14 mouse cellular contexts compared by ENCODE assay signal in the genomic region with DNA sequence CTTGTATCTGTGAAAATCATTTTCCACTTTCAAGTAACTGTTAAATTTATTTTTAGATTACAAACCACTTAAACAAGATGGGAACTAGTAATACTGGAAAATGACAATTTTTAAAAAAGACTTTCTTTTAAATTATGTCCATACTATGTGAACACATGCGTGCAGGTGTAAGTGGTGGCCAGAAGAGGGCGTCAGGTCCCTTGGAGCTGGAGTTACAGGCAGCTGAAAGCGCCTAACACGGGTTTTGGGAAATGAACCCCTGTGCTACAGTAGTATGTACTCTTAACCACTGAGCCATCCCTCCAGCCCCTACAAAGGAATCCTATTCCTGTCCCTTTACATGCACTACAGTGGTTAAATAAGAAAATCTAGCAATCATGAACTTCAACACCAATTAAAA. TPM values are rescaled to one million over a fixed set of nuclear protein-coding genes. Genes with fewer than 3 reads are reported as not detected.
DNase-seq lines count a peak whose midpoint lies in the region; ATAC-seq and TF ChIP-seq lines count a peak whose summit lies in the region.
"Had no signal": no experiment of that assay in that cellular context is flagged by ENCODE, and none has a peak within 500 bp of the region (broad histone marks: within the 10 kb centered on the region; RNA-seq: fewer than 3 reads in every experiment).

No protein-coding gene starts in this region.

- TF ChIP-seq EP300 in CH12.LX (IDR thresholded peaks at IDR 0.05; ENCODE audit: low read length), result no peak

- in situ Hi-C loops in CH12.LX (cut with MboI; ENCODE audit: low pct_ligation_motif_present, low pct_unique_long_range_greater_than_20kb, low sequenced_read_pairs), result no loop called here

- H3K27me3 ChIP-seq in forebrain, postnatal 0 days (ENCODE audit: insufficient read depth, low read length), result no peaks in the 10 kb centered on the region
- H3K27me3 ChIP-seq in forebrain, embryonic 12.5 days, result no peaks in the 10 kb centered on the region
- no peaks in the 10 kb centered on the region for H3K27me3 ChIP-seq in liver, adult 2 months (ENCODE audit: control insufficient read depth, insufficient read depth, low read length)
- H3K27me3 ChIP-seq in liver, embryonic 12.5 days (replicated peaks), result no peaks in the 10 kb centered on the region; the same call in 1 of the 2 replicates
- no peaks in the 10 kb centered on the region for H3K27me3 ChIP-seq in CH12.LX (replicated peaks)
- H3K27me3 ChIP-seq: lung, embryonic 15.5 days; midbrain, embryonic 13.5 days had no signal

- H3K9me3 ChIP-seq in forebrain, postnatal 0 days (ENCODE audit: low read length), result no peaks in the 10 kb centered on the region
- no peaks in the 10 kb centered on the region for H3K9me3 ChIP-seq in forebrain, embryonic 12.5 days
- H3K9me3 ChIP-seq in liver, embryonic 12.5 days (replicated peaks), result no peaks in the 10 kb centered on the region
- no peaks in the 10 kb centered on the region for H3K9me3 ChIP-seq in CH12.LX (replicated peaks; ENCODE audit: low read length)
- H3K9me3 ChIP-seq: lung, embryonic 15.5 days; midbrain, embryonic 13.5 days had no signal

- H3K9ac ChIP-seq in forebrain, postnatal 0 days, result no peak overlapping the region
- H3K9ac ChIP-seq in forebrain, embryonic 12.5 days, result no peak overlapping the region
- H3K9ac ChIP-seq in liver, adult 2 months (ENCODE audit: low read depth, low read length), result no peak overlapping the region
- no peak overlapping the region for H3K9ac ChIP-seq in liver, embryonic 12.5 days
- H3K9ac ChIP-seq in CH12.LX (ENCODE audit: insufficient read depth, low read depth), result no peak overlapping the region
- H3K9ac ChIP-seq: lung, embryonic 15.5 days; midbrain, embryonic 13.5 days had no signal

- no peak for ATAC-seq in forebrain, postnatal 0 days
- no peak for ATAC-seq in forebrain, embryonic 12.5 days (ENCODE audit: low FRiP score)
- no peak for ATAC-seq in liver, embryonic 12.5 days
- ATAC-seq: intestine, embryonic 16.5 days; midbrain, embryonic 13.5 days had no signal

- H3K4me2 ChIP-seq in forebrain, postnatal 0 days (ENCODE audit: low read depth), result no peak overlapping the region
- H3K4me2 ChIP-seq in forebrain, embryonic 12.5 days, result no peak overlapping the region
- no peak overlapping the region for H3K4me2 ChIP-seq in liver, embryonic 12.5 days
- no peak overlapping the region for H3K4me2 ChIP-seq in CH12.LX (ENCODE audit: insufficient read depth, low read depth, poor library complexity, severe bottlenecking)
- H3K4me2 ChIP-seq: heart, embryonic 11.5 days; lung, embryonic 15.5 days; midbrain, embryonic 13.5 days had no signal

- peak; percentile 41 for TF ChIP-seq RAD21 in CH12.LX (IDR thresholded peaks at IDR 0.05; ENCODE audit: low read depth, low read length)

- H3K27ac ChIP-seq in forebrain, postnatal 0 days (ENCODE audit: low read depth, low read length), result no peak overlapping the region
- H3K27ac ChIP-seq in forebrain, embryonic 12.5 days, result no peak overlapping the region
- no peak overlapping the region for H3K27ac ChIP-seq in liver, adult 2 months (replicated peaks; ENCODE audit: insufficient read depth, low read depth, low read length)
- H3K27ac ChIP-seq in liver, embryonic 12.5 days, result no peak overlapping the region
- no peak overlapping the region for H3K27ac ChIP-seq in CH12.LX (ENCODE audit: insufficient read depth, low read depth)
- H3K27ac ChIP-seq in bone marrow, adult 2 months (ENCODE audit: control insufficient read depth, insufficient read depth, low read depth, low read length, poor library complexity), result no peak overlapping the region
- H3K27ac ChIP-seq: lung, embryonic 15.5 days; midbrain, embryonic 13.5 days had no signal

- peaks cover 68% of the 10 kb centered on the region for H3K36me3 ChIP-seq in forebrain, postnatal 0 days (ENCODE audit: insufficient read depth)
- H3K36me3 ChIP-seq in forebrain, embryonic 12.5 days (replicated peaks), result peaks cover 83% of the 10 kb centered on the region
- H3K36me3 ChIP-seq in liver, adult 2 months (ENCODE audit: control insufficient read depth, insufficient read depth, low read length), result no peaks in the 10 kb centered on the region
- no peaks in the 10 kb centered on the region for H3K36me3 ChIP-seq in liver, embryonic 12.5 days
- no peaks in the 10 kb centered on the region for H3K36me3 ChIP-seq in CH12.LX (replicated peaks in 1 of 2; ENCODE audit: control insufficient read depth in 1 of 2, insufficient read depth in 1 of 2, low read length in 1 of 2)
- H3K36me3 ChIP-seq: lung, embryonic 15.5 days had no signal

- WGBS in forebrain, postnatal 0 days, result 70% methylated on average over 4 of the region's 4 CpGs
- WGBS in forebrain, embryonic 12.5 days, result 75% methylated on average over 4 of the region's 4 CpGs
- WGBS in liver, adult 2 months, result 68% methylated on average over 4 of the region's 4 CpGs
- 53% methylated on average over 4 of the region's 4 CpGs for WGBS in liver, embryonic 12.5 days (ENCODE audit: insufficient replicate concordance)
- WGBS in bone marrow, adult 2 months, result 72% methylated on average over 4 of the region's 4 CpGs

- no peaks in the 10 kb centered on the region for H3K4me1 ChIP-seq in forebrain, postnatal 0 days (ENCODE audit: insufficient read depth)
- no peaks in the 10 kb centered on the region for H3K4me1 ChIP-seq in forebrain, embryonic 12.5 days
- no peaks in the 10 kb centered on the region for H3K4me1 ChIP-seq in liver, adult 2 months (ENCODE audit: control insufficient read depth, insufficient read depth, low read length)
- no peaks in the 10 kb centered on the region for H3K4me1 ChIP-seq in liver, embryonic 12.5 days
- H3K4me1 ChIP-seq in CH12.LX (ENCODE audit: control insufficient read depth in 1 of 2, insufficient read depth in 2 of 2), result peaks cover 2 to 16% of the 10 kb centered on the region in 2 experiments; a peak in 3 of 4 replicates
- H3K4me1 ChIP-seq in bone marrow, adult 2 months (ENCODE audit: control insufficient read depth, insufficient read depth, low read length), result no peaks in the 10 kb centered on the region; the same call in 1 of the 2 replicates
- H3K4me1 ChIP-seq: lung, embryonic 15.5 days; midbrain, embryonic 13.5 days had no signal

- dilution Hi-C loops in CH12.LX (cut with MboI; ENCODE audit: extremely low pct_ligation_motif_present, extremely low pct_unique_long_range_greater_than_20kb, low sequenced_read_pairs), result no loop called here

- no peaks in the 10 kb centered on the region for H3K79me2 ChIP-seq in liver, adult 2 months (ENCODE audit: control insufficient read depth, insufficient read depth, low read length)
- no peaks in the 10 kb centered on the region for H3K79me2 ChIP-seq in CH12.LX (replicated peaks; ENCODE audit: control insufficient read depth, extremely low read depth, insufficient read depth, poor library complexity, severe bottlenecking)

- H3K4me3 ChIP-seq in forebrain, postnatal 0 days (ENCODE audit: low read depth, low read length), result no peak overlapping the region
- H3K4me3 ChIP-seq in forebrain, embryonic 12.5 days (replicated peaks), result no peak overlapping the region
- no peak overlapping the region for H3K4me3 ChIP-seq in liver, adult 2 months (ENCODE audit: insufficient read depth, low read depth, low read length)
- H3K4me3 ChIP-seq in liver, embryonic 12.5 days, result no peak overlapping the region
- no peak overlapping the region for H3K4me3 ChIP-seq in CH12.LX (replicated peaks in 1 of 3; ENCODE audit: low read depth in 2 of 3, low read length in 2 of 3, poor library complexity in 1 of 3)
- H3K4me3 ChIP-seq in bone marrow, adult 2 months (replicated peaks; ENCODE audit: control insufficient read depth, low read depth, low read length), result no peak overlapping the region
- H3K4me3 ChIP-seq: lung, embryonic 15.5 days; midbrain, embryonic 13.5 days had no signal

- no peak for TF ChIP-seq POLR2A in liver, adult 2 months (IDR thresholded peaks at IDR 0.05; ENCODE audit: extremely low read depth, insufficient read depth, low read length)
- no peak for TF ChIP-seq POLR2A in CH12.LX (IDR thresholded peaks at IDR 0.05; ENCODE audit: low read depth, low read length)
- TF ChIP-seq POLR2A in bone marrow, adult 2 months (IDR thresholded peaks at IDR 0.05; ENCODE audit: borderline replicate concordance, control insufficient read depth, low read depth, low read length), result no peak

- DNase-seq in forebrain, postnatal 0 days, result no peak
- DNase-seq in liver, adult 2 months (ENCODE audit: extremely low read depth, low read depth, low spot score), result no peak
- DNase-seq in CH12.LX (ENCODE audit: extremely low read depth), result no peak
- no peak for DNase-seq in layer of hippocampus, adult 11-12 months (ENCODE audit: low spot score)
- no peak for DNase-seq in spleen, postnatal 14 days (ENCODE audit: low spot score in 2 of 2)
- DNase-seq: B cell, adult 2 months; cerebellum, adult 2 months had no signal

- TF ChIP-seq CTCF in forebrain, postnatal 0 days (IDR thresholded peaks at IDR 0.05; ENCODE audit: low read depth), result peak; percentile 33
- TF ChIP-seq CTCF in liver, adult 2 months (IDR thresholded peaks at IDR 0.05; ENCODE audit: low read depth, low read length), result peak; percentile 33; the same call in 1 of the 2 replicates
- TF ChIP-seq CTCF in CH12.LX (conservative IDR thresholded peaks at IDR 0.05 in 1 of 2, IDR thresholded peaks at IDR 0.05 in 1 of 2; ENCODE audit: low read depth in 2 of 2, low read length in 2 of 2), result peak in 1 of 2 experiments; percentile 58; a peak in 2 of 4 replicates
- TF ChIP-seq CTCF in bone marrow, adult 2 months (IDR thresholded peaks at IDR 0.05; ENCODE audit: control insufficient read depth, insufficient read depth, low read length), result peak; percentile 34; the same call in 1 of the 2 replicates

RNA-seq across cellular contexts. Expression of a gene that starts 37.7 kb away (rescaled TPM):
- 73.7 and 85.2 TPM in 2 replicates for total RNA-seq in forebrain, postnatal 0 days (2014; rRNA removed)
- 182 and 186 TPM in 2 replicates for polyA plus RNA-seq in forebrain, postnatal 0 days (2015; fragmentation: Nextera tagmentation; extraction: Ambion mirVana)
- 117 and 121 TPM in 2 replicates for polyA plus RNA-seq in forebrain, embryonic 12.5 days (2016; fragmentation: Nextera tagmentation; extraction: Ambion mirVana)
- total RNA-seq in liver, adult 2 months (2014; rRNA removed), result 0.92 and 1.1 TPM in 2 replicates
- 0.17 and 0.48 TPM in 2 replicates for polyA plus RNA-seq in liver, adult 2 months (2012; rRNA removed)
- polyA plus RNA-seq in liver, embryonic 12.5 days (2016; fragmentation: Nextera tagmentation; extraction: Ambion mirVana), result 6.2 and 6.8 TPM in 2 replicates
- total RNA-seq in CH12.LX (2012; rRNA removed) (2.9 and 3.9 TPM in 2 replicates), CH12.LX (2014; rRNA removed) (2.0 and 2.7 TPM in 2 replicates)
- 2.3 TPM in 2 replicates for polyA plus RNA-seq in CH12.LX (2012; ENCODE audit: insufficient read length, low read depth)
- 2.8 TPM in 2 replicates for polyA plus RNA-seq in bone marrow, adult 2 months (2011; ENCODE audit: insufficient read depth, insufficient read length, low replicate concordance, missing spikeins)

RNA-seq across cellular contexts. Expression of a gene that starts 42.7 kb away (rescaled TPM):
- 5.6 and 6.3 TPM in 2 replicates for total RNA-seq in forebrain, postnatal 0 days (2014; rRNA removed)
- polyA plus RNA-seq in forebrain, postnatal 0 days (2015; fragmentation: Nextera tagmentation; extraction: Ambion mirVana), result 3.7 and 4.5 TPM in 2 replicates
- 8.1 and 8.3 TPM in 2 replicates for polyA plus RNA-seq in forebrain, embryonic 12.5 days (2016; fragmentation: Nextera tagmentation; extraction: Ambion mirVana)
- 6.2 and 9.7 TPM in 2 replicates for total RNA-seq in liver, adult 2 months (2014; rRNA removed)
- 5.1 and 6.6 TPM in 2 replicates for polyA plus RNA-seq in liver, adult 2 months (2012; rRNA removed)
- polyA plus RNA-seq in liver, embryonic 12.5 days (2016; fragmentation: Nextera tagmentation; extraction: Ambion mirVana), result 1.3 and 1.4 TPM in 2 replicates
- 0.17 and 0.38 TPM in 2 replicates for total RNA-seq in CH12.LX (2012; rRNA removed)
- total RNA-seq in CH12.LX (2014; rRNA removed), result 0.61 and 0.91 TPM in 2 replicates
- 0.35 and 0.59 TPM in 2 replicates for polyA plus RNA-seq in CH12.LX (2012; ENCODE audit: insufficient read length, low read depth)
- polyA plus RNA-seq in bone marrow, adult 2 months (2011; ENCODE audit: insufficient read depth, insufficient read length, low replicate concordance, missing spikeins), result 3.4 and 4.7 TPM in 2 replicates

RNA-seq across cellular contexts. Expression of a gene that starts 50.4 kb away (rescaled TPM):
- total RNA-seq in forebrain, postnatal 0 days (2014; rRNA removed), result 25.7 and 30.2 TPM in 2 replicates
- polyA plus RNA-seq in forebrain, postnatal 0 days (2015; fragmentation: Nextera tagmentation; extraction: Ambion mirVana), result 16.2 and 17.1 TPM in 2 replicates
- polyA plus RNA-seq in forebrain, embryonic 12.5 days (2016; fragmentation: Nextera tagmentation; extraction: Ambion mirVana), result 24.9 and 25.0 TPM in 2 replicates
- 3.8 and 5.1 TPM in 2 replicates for total RNA-seq in liver, adult 2 months (2014; rRNA removed)
- 3.3 and 4.5 TPM in 2 replicates for polyA plus RNA-seq in liver, adult 2 months (2012; rRNA removed)
- polyA plus RNA-seq in liver, embryonic 12.5 days (2016; fragmentation: Nextera tagmentation; extraction: Ambion mirVana), result 12.9 and 14.8 TPM in 2 replicates
- total RNA-seq in CH12.LX (2012; rRNA removed) (21.5 and 21.7 TPM in 2 replicates), CH12.LX (2014; rRNA removed) (24.6 and 27.9 TPM in 2 replicates)
- 23.8 and 29.4 TPM in 2 replicates for polyA plus RNA-seq in CH12.LX (2012; ENCODE audit: insufficient read length, low read depth)
- polyA plus RNA-seq in bone marrow, adult 2 months (2011; ENCODE audit: insufficient read depth, insufficient read length, low replicate concordance, missing spikeins), result 3.5 and 9.5 TPM in 2 replicates

Comparison
In these comparisons a context has a peak if more than half of its experiments do, and no peak if none do; other contexts are left out.
1. RNA of a gene that starts 37.7 kb away (polyA plus RNA-seq): 182 to 186 TPM in forebrain, postnatal 0 days and 117 to 121 TPM in forebrain, embryonic 12.5 days; 6.2 to 6.8 TPM in liver, embryonic 12.5 days, 2.8 TPM in bone marrow, adult 2 months, 2.3 TPM in CH12.LX and 0.17 to 0.48 TPM in liver, adult 2 months; every median in the first group is over 10 times any median in the second.